7 mouse cellular contexts compared by ENCODE assay signal in the genomic region with DNA sequence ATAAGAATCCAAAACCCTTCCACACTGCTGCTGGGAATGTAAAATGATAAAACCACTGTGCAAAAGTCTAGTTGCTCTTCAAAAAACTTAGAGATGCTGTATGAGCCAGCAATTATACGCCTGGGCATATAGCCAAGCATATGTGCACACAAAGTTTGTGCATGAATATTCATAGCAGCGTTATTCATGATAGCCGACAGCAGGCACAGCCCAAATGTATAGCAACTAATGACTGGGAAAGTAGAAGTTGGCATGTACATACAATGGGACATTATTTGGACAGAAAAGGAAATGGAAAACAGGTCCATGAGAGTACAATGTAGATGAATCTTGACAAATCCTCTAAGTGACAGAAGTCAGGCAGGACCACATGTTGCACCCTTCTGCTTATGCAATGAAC.
DNase-seq lines count a peak whose midpoint lies in the region.

No protein-coding gene starts in this region.

- DNase-seq in layer of hippocampus, adult 11-12 months (ENCODE audit: low spot score), result peak; percentile 51
- DNase-seq in layer of hippocampus, postnatal 25 days (ENCODE audit: extremely low spot score in 1 of 2, low spot score in 1 of 2), result no peak
- peak; percentile 78 for DNase-seq in NIH3T3 (ENCODE audit: low read depth)
- peak; percentile 59 to 72 for DNase-seq in frontal cortex, adult 2 months (ENCODE audit: extremely low spot score in 1 of 2, low spot score in 1 of 2)
- peak; percentile 23 to 57 for DNase-seq in left cerebral cortex, postnatal 36 days (ENCODE audit: low spot score in 2 of 2)
- DNase-seq in spleen, postnatal 36 days (ENCODE audit: low spot score in 2 of 2), result no peak
- DNase-seq in kidney, postnatal 25 days, result no peak

- intact Hi-C loops in left cerebral cortex, postnatal 36 days (cut with DNase I), result no loop called here

Comparison
In these comparisons a context has a peak if more than half of its experiments do, and no peak if none do; other contexts are left out.
1. DNase-seq: peak in layer of hippocampus, adult 11-12 months (single experiment), NIH3T3 (single experiment), frontal cortex, adult 2 months (2 of 2) and left cerebral cortex, postnatal 36 days (2 of 2); none in layer of hippocampus, postnatal 25 days (0 of 2), spleen, postnatal 36 days (0 of 2) and kidney, postnatal 25 days (0 of 2).